Mouse (Mus musculus) yolk sac, embryonic 10.5 days (tissue): ENCODE measurements around the gene Tmem108.

Source experiments
- DNase-seq: peaks from one replicate; pipeline ENCODE4 v3.0.0-alpha.2; 2017; ENCODE audit warnings: low spot score

The Tmem108 gene

GRCm38 (mm10) chr9:103761647-103762084 is at the start of gene Tmem108:
Gene Tmem108 (minus strand): TSS chr9:103761837.
- DNase-seq = peak; percentile 86

GRCm38 (mm10) chr9:103789029-103789428 is 27.4 kb upstream of the Tmem108 start:
- no peak for DNase-seq

- DNase-seq = no peak
Observed at GRCm38 (mm10) chr9:103784156-103784555, 22.5 kb upstream of the Tmem108 start.

GRCm38 (mm10) chr9:103783276-103783675 is 21.6 kb upstream of the Tmem108 start:
- no peak for DNase-seq

GRCm38 (mm10) chr9:103782306-103782705 is 20.7 kb upstream of the Tmem108 start:
- no peak for DNase-seq

GRCm38 (mm10) chr9:103781407-103781806 is 19.8 kb upstream of the Tmem108 start:
- no peak for DNase-seq

- peak; percentile 11 for DNase-seq
Observed at GRCm38 (mm10) chr9:103780598-103780997, 19.0 kb upstream of the Tmem108 start.

- no peak for DNase-seq
Observed at GRCm38 (mm10) chr9:103778185-103778584, 16.5 kb upstream of the Tmem108 start.

- DNase-seq = no peak
Observed at GRCm38 (mm10) chr9:103761151-103761571, 476 bp downstream of the Tmem108 start.

- no peak for DNase-seq
Observed at GRCm38 (mm10) chr9:103760356-103760755, 1.3 kb downstream of the Tmem108 start.

- no peak for DNase-seq
Observed at GRCm38 (mm10) chr9:103759829-103760228, 1.8 kb downstream of the Tmem108 start.

GRCm38 (mm10) chr9:103758930-103759695 is 2.5 kb downstream of the Tmem108 start:
- peak; percentile 76 for DNase-seq

- no peak for DNase-seq
Observed at GRCm38 (mm10) chr9:103758246-103758645, 3.4 kb downstream of the Tmem108 start.

- DNase-seq = no peak
Observed at GRCm38 (mm10) chr9:103752618-103753017, 9.0 kb downstream of the Tmem108 start.

GRCm38 (mm10) chr9:103751568-103751967 is 10.1 kb downstream of the Tmem108 start:
- DNase-seq = no peak

GRCm38 (mm10) chr9:103750491-103750890 is 11.1 kb downstream of the Tmem108 start:
- DNase-seq = no peak

GRCm38 (mm10) chr9:103746598-103746997 is 15.0 kb downstream of the Tmem108 start:
- DNase-seq = no peak

- DNase-seq = no peak
Observed at GRCm38 (mm10) chr9:103740145-103740544, 21.5 kb downstream of the Tmem108 start.

- DNase-seq = no peak
Observed at GRCm38 (mm10) chr9:103739062-103739461, 22.6 kb downstream of the Tmem108 start.

GRCm38 (mm10) chr9:103729716-103730115 is 31.9 kb downstream of the Tmem108 start:
- DNase-seq = no peak

GRCm38 (mm10) chr9:103726751-103727462 is 34.7 kb downstream of the Tmem108 start:
- DNase-seq = no peak

GRCm38 (mm10) chr9:103725497-103725896 is 36.1 kb downstream of the Tmem108 start:
- no peak for DNase-seq

GRCm38 (mm10) chr9:103721486-103721885 is 40.2 kb downstream of the Tmem108 start:
- DNase-seq = no peak
